Mouse (Mus musculus): Measurements from ENCODE around the gene Tubb5.
A peak's percentile ranks its signal among the peaks of the same experiment; 100 is the strongest.
"Not testable (repeated sequence)": the region's sequence is repeated elsewhere in the genome, so short reads cannot be mapped to it uniquely, and the experiment has no call there.

Tubb5 gene

DNA sequence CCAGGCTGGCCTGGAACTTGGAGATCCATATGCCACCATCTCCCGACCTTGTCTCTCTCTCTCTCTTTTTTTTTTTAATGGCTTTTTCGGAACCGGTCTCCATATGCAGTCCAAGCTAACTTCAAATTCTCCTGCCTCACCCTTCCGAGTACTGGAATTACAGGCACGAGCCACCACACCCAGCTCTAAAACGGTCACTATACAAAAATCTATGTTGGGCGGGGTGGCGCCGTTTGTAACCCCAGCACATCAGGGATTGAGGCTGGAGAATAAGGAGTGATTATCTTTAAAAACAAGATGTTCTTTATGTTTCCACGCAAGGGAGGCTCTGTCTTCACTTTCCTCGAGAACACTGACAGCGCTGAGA, 22.7 kb upstream of the Tubb5 start:
- no peak for DNase-seq (ENCODE audit: low spot score in 2 of 2)

DNA sequence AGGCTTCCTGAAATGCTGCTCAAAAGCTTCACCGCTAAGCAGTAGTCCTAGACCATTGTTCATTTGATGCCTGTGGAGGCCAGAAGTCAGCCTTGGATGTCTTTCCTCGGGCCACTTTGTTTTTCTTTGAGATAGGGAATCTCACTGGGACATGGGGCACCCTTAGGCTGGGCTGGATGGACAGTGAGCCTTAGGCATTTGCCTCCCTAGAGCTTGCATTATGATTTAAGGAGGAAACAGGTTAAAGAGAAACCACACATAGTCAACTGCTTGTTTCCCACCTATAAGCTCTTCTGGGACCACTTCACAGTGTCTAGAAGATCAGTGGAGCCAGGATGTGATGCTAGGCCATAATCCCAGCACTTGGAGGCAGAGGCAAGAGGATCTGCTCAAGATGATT, 21.7 kb upstream of the Tubb5 start:
- DNase-seq (ENCODE audit: low spot score in 2 of 2), result no peak

- DNase-seq (ENCODE audit: low spot score in 2 of 2), result no peak
Observed at GRCm38 (mm10) chr17:35859371-35859770, 21.3 kb upstream of the Tubb5 start.

GRCm38 (mm10) chr17:35850974-35851373, 12.9 kb upstream of the Tubb5 start:
- no peak for DNase-seq (ENCODE audit: low spot score in 2 of 2)

- DNase-seq (ENCODE audit: low spot score in 2 of 2), result no peak
Observed at GRCm38 (mm10) chr17:35848112-35848511, 10.0 kb upstream of the Tubb5 start.

- no peak for DNase-seq (ENCODE audit: low spot score in 2 of 2)
Observed at GRCm38 (mm10) chr17:35843514-35843913, 5.4 kb upstream of the Tubb5 start.

- DNase-seq (ENCODE audit: low spot score in 2 of 2), result no peak
Observed at GRCm38 (mm10) chr17:35842006-35842405, 3.9 kb upstream of the Tubb5 start.

DNA sequence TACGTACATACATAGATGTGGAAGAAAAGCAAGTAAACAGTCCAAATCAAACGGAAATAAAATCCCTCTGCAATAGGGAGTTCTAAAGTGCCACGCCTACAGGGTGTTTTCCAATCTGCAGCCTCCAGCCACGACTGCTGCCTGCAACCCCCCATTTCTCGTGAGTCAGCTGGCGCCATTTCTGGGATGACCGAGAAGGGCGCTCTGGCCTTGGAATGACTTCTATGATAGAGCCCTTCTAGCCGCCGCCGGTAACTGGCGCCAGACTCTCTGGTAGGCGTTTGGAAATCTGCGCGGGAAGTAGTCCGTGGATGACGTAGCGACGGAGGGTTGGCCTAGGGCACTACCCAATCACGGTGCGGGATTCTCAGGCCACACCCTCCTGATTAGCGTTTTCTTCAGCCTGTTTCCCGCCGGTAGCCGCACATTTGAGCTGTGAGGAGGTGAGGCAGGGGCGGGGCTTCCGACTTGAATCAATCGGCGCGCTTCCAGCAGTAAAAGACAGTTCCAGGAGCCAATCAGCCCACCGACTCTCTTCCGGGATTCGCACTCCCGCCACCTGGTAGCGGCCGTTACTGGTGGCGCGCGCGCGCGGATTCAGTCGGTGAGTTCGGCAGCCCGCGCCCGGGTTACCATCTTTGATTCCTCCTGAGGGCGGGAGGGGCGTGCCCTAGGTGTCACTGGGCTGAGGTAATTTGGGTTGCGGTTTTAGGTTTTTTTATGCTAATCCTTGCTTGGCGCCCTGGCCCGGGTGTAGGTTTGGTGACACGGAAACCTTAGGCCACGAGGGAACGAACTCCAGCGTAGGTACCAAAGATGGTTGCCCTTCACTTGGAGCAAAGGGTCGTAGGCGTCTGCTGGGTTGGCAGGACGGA, 3.2 kb upstream of the Tubb5 start, which contains the start of gene Mdc1:
TSS of gene Mdc1 (plus strand) at position 440 of the 875 bp plus-strand sequence.
- DNase-seq (ENCODE audit: low spot score in 2 of 2), result peak; percentile 99 to 100

DNA sequence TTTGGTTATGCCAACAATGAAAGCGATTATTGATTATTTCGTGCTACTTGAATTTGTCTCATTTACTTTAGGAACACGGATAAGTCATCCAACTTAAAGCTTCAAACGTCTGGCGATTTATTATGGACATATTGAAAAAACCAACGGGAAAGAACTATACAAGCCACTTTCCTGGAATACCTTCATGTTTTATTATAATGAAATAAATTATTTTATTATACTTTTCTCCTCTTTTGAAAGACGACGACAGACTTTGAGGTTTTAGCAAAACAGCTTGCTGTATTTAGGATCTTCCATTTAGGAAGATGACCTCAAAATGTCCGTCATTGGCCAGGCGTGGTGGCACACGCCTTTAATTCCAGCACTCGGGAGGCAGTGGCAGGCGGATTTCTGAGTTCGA, 2.5 kb upstream of the Tubb5 start:
- DNase-seq (ENCODE audit: low spot score in 2 of 2), result no peak

- not testable (repeated sequence) for DNase-seq (ENCODE audit: low spot score in 2 of 2)
Observed at GRCm38 (mm10) chr17:35839002-35839401, 896 bp upstream of the Tubb5 start.

- DNase-seq (ENCODE audit: low spot score in 2 of 2), result no peak
Observed at GRCm38 (mm10) chr17:35838570-35838969, 464 bp upstream of the Tubb5 start.

DNA sequence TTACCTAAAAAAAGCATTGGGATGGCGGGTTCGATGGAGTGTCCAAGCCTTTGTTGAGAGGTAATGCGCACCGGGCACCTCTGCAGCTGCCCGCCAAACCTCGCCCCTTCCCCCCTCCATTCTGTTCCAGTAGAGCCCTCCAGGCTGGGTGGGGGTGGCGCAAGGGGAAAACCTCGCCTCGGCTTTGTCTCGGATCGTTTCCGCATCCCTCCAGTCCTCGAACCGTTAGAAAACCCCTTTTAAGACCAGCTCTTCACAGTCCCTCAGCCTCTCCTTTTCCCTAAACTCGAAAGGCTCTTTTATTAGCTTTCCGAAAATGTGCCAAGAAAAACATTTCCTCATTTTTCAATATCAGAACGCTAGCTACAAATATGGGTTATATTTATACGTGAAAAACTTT, 619 bp downstream of the Tubb5 start:
- DNase-seq (ENCODE audit: low spot score in 2 of 2), result peak in 1 of 2 experiments; percentile 53

- DNase-seq (ENCODE audit: low spot score in 2 of 2), result peak; percentile 80 to 81
Observed at GRCm38 (mm10) chr17:35836991-35837422, 1.1 kb downstream of the Tubb5 start.

- peak; percentile 93 to 94 for DNase-seq (ENCODE audit: low spot score in 2 of 2)
Observed at GRCm38 (mm10) chr17:35836178-35836965, 1.7 kb downstream of the Tubb5 start.

DNA sequence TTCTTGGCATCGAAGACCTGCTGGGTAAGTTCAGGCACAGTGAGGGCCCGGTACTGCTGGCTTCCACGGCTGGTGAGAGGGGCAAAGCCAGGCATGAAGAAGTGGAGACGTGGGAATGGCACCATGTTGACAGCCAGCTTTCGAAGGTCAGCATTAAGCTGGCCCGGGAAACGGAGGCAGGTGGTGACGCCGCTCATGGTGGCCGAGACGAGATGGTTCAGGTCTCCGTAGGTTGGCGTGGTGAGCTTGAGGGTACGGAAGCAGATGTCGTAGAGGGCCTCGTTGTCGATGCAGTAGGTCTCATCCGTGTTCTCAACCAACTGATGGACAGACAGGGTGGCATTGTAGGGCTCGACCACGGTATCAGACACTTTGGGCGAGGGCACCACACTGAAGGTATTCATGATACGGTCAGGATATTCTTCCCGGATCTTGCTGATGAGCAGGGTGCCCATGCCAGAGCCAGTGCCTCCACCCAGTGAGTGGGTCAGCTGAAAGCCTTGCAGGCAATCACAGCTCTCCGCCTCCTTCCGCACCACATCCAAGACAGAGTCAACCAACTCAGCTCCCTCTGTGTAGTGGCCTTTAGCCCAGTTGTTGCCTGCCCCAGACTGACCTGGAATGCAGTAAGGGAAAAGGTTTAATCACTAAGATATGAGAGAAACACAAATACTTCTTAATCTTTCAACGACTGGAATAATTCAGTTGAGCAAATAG, 2.5 kb downstream of the Tubb5 start:
- no peak for DNase-seq (ENCODE audit: low spot score in 2 of 2)

GRCm38 (mm10) chr17:35834696-35835422, 3.2 kb downstream of the Tubb5 start:
- DNase-seq (ENCODE audit: low spot score in 2 of 2), result peak in 1 of 2 experiments; percentile 56

DNA sequence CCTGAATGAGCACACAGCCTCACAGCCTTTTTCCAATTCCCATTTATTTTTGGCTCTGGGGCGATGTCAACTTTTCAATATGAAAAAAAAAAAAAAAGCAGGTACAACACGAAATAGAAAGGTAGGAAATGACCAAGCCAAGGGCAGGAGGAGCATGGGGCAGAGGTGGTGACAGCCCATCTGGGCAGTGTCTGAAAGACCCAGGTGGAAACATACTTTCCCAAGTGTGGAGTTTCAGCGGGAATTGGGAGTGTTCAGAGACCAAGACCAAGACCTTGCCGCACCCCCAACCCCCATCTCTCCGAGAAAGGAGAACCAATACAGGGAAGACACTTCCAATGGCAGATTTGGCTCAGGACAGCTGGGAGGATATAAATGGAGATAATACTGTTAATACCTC, 4.2 kb downstream of the Tubb5 start:
- DNase-seq (ENCODE audit: low spot score in 2 of 2), result no peak

GRCm38 (mm10) chr17:35833239-35833751, 4.8 kb downstream of the Tubb5 start:
- DNase-seq (ENCODE audit: low spot score in 2 of 2), result no peak

DNA sequence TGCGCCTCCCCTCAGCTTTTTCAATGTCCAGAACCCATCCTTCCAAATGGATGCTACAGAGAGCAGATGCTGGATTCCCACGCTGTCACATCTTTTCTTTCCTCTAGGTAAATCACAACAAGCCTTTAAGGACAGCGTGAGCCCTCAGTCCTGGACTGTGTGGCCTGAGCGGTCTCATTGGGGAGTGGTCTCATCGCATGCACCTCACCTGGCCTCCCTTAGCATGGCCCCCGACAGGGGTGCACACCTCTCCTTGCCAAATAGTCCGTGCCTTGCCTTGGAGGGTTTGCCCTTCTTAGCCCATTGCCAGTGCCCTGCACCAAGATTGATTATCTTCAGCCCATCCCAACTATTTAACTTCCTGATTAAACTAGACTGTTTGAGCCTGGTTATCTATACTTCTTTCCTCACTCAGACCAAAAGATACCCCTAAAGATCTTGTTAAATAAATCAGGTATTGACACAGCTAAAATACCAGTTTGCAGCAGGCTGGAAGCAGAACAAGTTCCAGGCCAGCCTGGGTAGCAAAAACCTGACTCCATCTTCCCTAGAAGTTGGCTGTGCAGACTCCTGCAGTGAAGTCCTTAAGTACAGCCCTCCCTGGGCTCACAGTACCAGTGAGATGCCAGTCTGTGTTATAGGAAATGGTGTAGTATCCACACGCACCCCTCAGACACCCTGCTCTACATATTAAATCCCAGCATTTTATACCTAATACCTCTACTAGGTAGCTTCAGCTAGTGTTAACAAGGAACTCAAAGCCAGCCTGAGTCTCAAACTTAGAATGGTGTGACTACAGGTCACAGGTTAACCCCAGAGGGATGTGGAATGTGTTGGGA, 5.5 kb downstream of the Tubb5 start:
- DNase-seq (ENCODE audit: low spot score in 2 of 2), result no peak

- DNase-seq (ENCODE audit: low spot score in 2 of 2), result peak; percentile 88 to 90
Observed at GRCm38 (mm10) chr17:35829737-35830136, 8.4 kb downstream of the Tubb5 start.

Measured in right cerebral cortex, adult 2 months (tissue).